Mouse (Mus musculus) effector memory CD4-positive, alpha-beta T cell, adult 7 months (primary cell): ENCODE data around the gene Gm10330. TPM values are rescaled to one million over a fixed set of nuclear protein-coding genes. Genes with fewer than 3 reads are reported as not detected.

Experiments used
- polyA plus RNA-seq: library from polyadenylated mRNA; unstranded; fragments of 100-300 nt; shearing (Covaris generic); gene quantifications from one replicate; pipeline ENCODE4 v1.2.1, GENCODE M21; 2017

The Gm10330 gene
- polyA plus RNA-seq = 0.35 TPM

DNA sequence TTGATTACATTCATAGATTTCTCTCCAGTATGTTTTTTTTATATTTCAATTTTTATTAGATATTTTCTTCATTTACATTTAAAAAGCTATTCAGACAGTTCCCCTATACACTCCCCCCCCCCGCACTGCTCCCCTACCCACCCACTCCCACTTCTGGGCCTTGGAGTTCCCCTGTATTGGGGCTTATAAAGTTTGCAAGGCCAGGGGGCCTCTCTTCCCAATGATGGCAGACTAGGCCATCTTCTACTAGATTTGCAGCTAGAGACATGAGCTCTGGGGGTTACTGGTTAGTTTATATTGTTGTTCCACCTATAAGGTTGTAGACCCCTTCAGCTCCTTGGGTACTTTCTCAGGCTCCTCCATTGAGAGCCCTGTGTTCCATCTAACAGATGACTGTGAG lies at the start of gene Gm10330:
TSS of gene Gm10330 (minus strand) at position 101 of the 400 bp plus-strand sequence.

